Mouse (Mus musculus) lung, embryonic 16.5 days (tissue): ENCODE data around the gene Slc45a3. TPM values are rescaled to one million over a fixed set of nuclear protein-coding genes. Genes with fewer than 3 reads are reported as not detected.

Experiments
- ATAC-seq: fragments of 200-750 bp; cut with Nextera tagmentation; 2 replicates; pipeline ENCODE4 v1.8.0; 2017; ENCODE audit warnings: low read depth, mild to moderate bottlenecking, moderate library complexity
- H3K27ac ChIP-seq: fragments of 300-500 bp; sonication (generic); 2 replicates; pipeline ENCODE4 v1.5.1; 2014; ENCODE audit warnings: mild to moderate bottlenecking, control low read depth, low read length
- H3K27me3 ChIP-seq: fragments of 300-500 bp; sonication (generic); 2 replicates; pipeline ENCODE4 v1.6.1; 2014; ENCODE audit warnings: low read depth, low read length, mixed read lengths; ENCODE audit not compliant: control insufficient read depth, insufficient read depth
- H3K36me3 ChIP-seq: fragments of 300-500 bp; sonication (generic); 2 replicates; pipeline ENCODE4 v1.6.1; 2014; ENCODE audit warnings: low read length; ENCODE audit not compliant: control insufficient read depth, insufficient read depth
- H3K4me1 ChIP-seq: fragments of 300-500 bp; sonication (generic); replicated peaks from 2 replicates; pipeline ENCODE4 v1.6.1; 2014; ENCODE audit warnings: low read length, mixed read lengths; ENCODE audit not compliant: control insufficient read depth, insufficient read depth
- H3K4me2 ChIP-seq: fragments of 300-500 bp; sonication (generic); 2 replicates; pipeline ENCODE4 v1.6.1; 2014; ENCODE audit warnings: low read depth, low read length, control low read depth
- H3K4me3 ChIP-seq: fragments of 300-500 bp; sonication (generic); 2 replicates; pipeline ENCODE4 v1.5.1; 2014; ENCODE audit warnings: mild to moderate bottlenecking, low read length, control low read depth
- H3K9ac ChIP-seq: fragments of 300-500 bp; sonication (generic); 2 replicates; pipeline ENCODE4 v1.6.1; 2014; ENCODE audit warnings: low read length, control low read depth
- H3K9me3 ChIP-seq: fragments of 300-500 bp; sonication (generic); 2 replicates; pipeline ENCODE4 v1.6.1; 2016; ENCODE audit warnings: low read length; ENCODE audit not compliant: control insufficient read depth
- WGBS: fragments of 180-500 bp; shearing (Covaris S2); extraction: QIAGEN DNeasy Blood & Tissue Kit; methylation state at CpG from one replicate; pipeline ENCODE4 v1.1.7; 2014; 5-methylcytosine and 5-hydroxymethylcytosine counted together
- polyA plus RNA-seq: library from polyadenylated mRNA; unstranded; fragments of >200 nt; fragmentation: Nextera tagmentation; extraction: Ambion mirVana; gene quantifications from 2 replicates; pipeline ENCODE4 v1.2.1, GENCODE M21; 2015

The Slc45a3 gene
- polyA plus RNA-seq, 1 experiment from 2014 or later: 4.2 TPM

- Histone ChIP-seq H3K27ac (no peak overlapping the region), H3K9ac (peak overlapping the region; percentile 32; the same call in 1 of the 2 replicates), H3K36me3 (no peaks in the 10 kb centered on the region), H3K4me2 (no peak overlapping the region), H3K4me1 (0 out of 2 replicates have a peak, but pooled peaks cover 8% of the 10 kb centered on the region), H3K4me3 (no peak overlapping the region), H3K27me3 (no peaks in the 10 kb centered on the region), H3K9me3 (no peaks in the 10 kb centered on the region)
- WGBS: 49% methylated on average over 16 of the region's 16 CpGs
- no peak for ATAC-seq
Observed at GRCm38 (mm10) chr1:131942621-131943590, 19.9 kb upstream of the Slc45a3 start.

- no peaks in the 10 kb centered on the region for H3K9me3 ChIP-seq
- H3K4me3 ChIP-seq: no peak overlapping the region
- H3K27me3 ChIP-seq: no peaks in the 10 kb centered on the region
- no peaks in the 10 kb centered on the region for H3K36me3 ChIP-seq
- ATAC-seq: no peak
- no peaks in the 10 kb centered on the region for H3K4me1 ChIP-seq
- H3K9ac ChIP-seq: no peak overlapping the region
- no peak overlapping the region for H3K27ac ChIP-seq
- WGBS: 40% methylated on average over 10 of the region's 10 CpGs
- no peak overlapping the region for H3K4me2 ChIP-seq
Observed at GRCm38 (mm10) chr1:131945674-131946440, 16.9 kb upstream of the Slc45a3 start.

- WGBS: 76% methylated on average over 11 of the region's 11 CpGs
- no peak overlapping the region for H3K27ac ChIP-seq
Observed at GRCm38 (mm10) chr1:131946462-131947215, 16.1 kb upstream of the Slc45a3 start.

GRCm38 (mm10) chr1:131947997-131948525 lies 14.7 kb upstream of the Slc45a3 start:
- Histone ChIP-seq H3K9me3 (no peaks in the 10 kb centered on the region), H3K27me3 (no peaks in the 10 kb centered on the region), H3K36me3 (no peaks in the 10 kb centered on the region), H3K27ac (no peak overlapping the region), H3K4me3 (no peak overlapping the region), H3K4me1 (no peaks in the 10 kb centered on the region), H3K9ac (no peak overlapping the region), H3K4me2 (no peak overlapping the region)
- peak; percentile 36; the same call in 1 of the 2 replicates for ATAC-seq
- WGBS: 19% methylated on average over 1 of the region's 1 CpGs

More at GRCm38 (mm10) chr1:131946462-131947215, 16.1 kb upstream of the Slc45a3 start:
- Histone ChIP-seq H3K4me2 (no peak overlapping the region), H3K4me1 (no peaks in the 10 kb centered on the region), H3K9ac (no peak overlapping the region), H3K36me3 (no peaks in the 10 kb centered on the region), H3K9me3 (no peaks in the 10 kb centered on the region), H3K4me3 (no peak overlapping the region), H3K27me3 (no peaks in the 10 kb centered on the region)
- no peak for ATAC-seq

GRCm38 (mm10) chr1:131954242-131954865 lies 8.4 kb upstream of the Slc45a3 start:
- H3K27ac ChIP-seq: no peak overlapping the region
- WGBS: 71% methylated on average over 12 of the region's 12 CpGs
- H3K27me3 ChIP-seq: no peaks in the 10 kb centered on the region; the same call in 1 of the 2 replicates
- no peaks in the 10 kb centered on the region for H3K9me3 ChIP-seq
- no peak overlapping the region for H3K9ac ChIP-seq
- H3K4me3 ChIP-seq: no peak overlapping the region
- H3K4me1 ChIP-seq: no peaks in the 10 kb centered on the region
- H3K36me3 ChIP-seq: no peaks in the 10 kb centered on the region
- no peak for ATAC-seq
- H3K4me2 ChIP-seq: no peak overlapping the region

GRCm38 (mm10) chr1:131955131-131955757 lies 7.5 kb upstream of the Slc45a3 start:
- H3K27ac ChIP-seq: no peak overlapping the region
- no peaks in the 10 kb centered on the region for H3K36me3 ChIP-seq
- H3K9ac ChIP-seq: no peak overlapping the region
- WGBS: 17% methylated on average over 3 of the region's 3 CpGs
- H3K4me1 ChIP-seq: no peaks in the 10 kb centered on the region
- no peak for ATAC-seq
- H3K4me3 ChIP-seq: no peak overlapping the region
- H3K4me2 ChIP-seq: no peak overlapping the region
- H3K9me3 ChIP-seq: no peaks in the 10 kb centered on the region
- peaks cover 4% of the 10 kb centered on the region; the same call in 1 of the 2 replicates for H3K27me3 ChIP-seq

- 58% methylated on average over 5 of the region's 5 CpGs for WGBS
- Histone ChIP-seq H3K9ac (no peak overlapping the region), H3K4me1 (0 out of 2 replicates have a peak, but pooled peaks cover under 1% of the 10 kb centered on the region), H3K27me3 (peaks cover 8% of the 10 kb centered on the region), H3K4me3 (no peak overlapping the region), H3K27ac (no peak overlapping the region), H3K4me2 (no peak overlapping the region), H3K36me3 (no peaks in the 10 kb centered on the region), H3K9me3 (no peaks in the 10 kb centered on the region)
- no peak for ATAC-seq
Observed at GRCm38 (mm10) chr1:131957416-131957815, 5.4 kb upstream of the Slc45a3 start.

GRCm38 (mm10) chr1:131961004-131961403 lies 1.8 kb upstream of the Slc45a3 start:
- no peak overlapping the region for H3K27ac ChIP-seq
- ATAC-seq: no peak
- WGBS: 53% methylated on average over 2 of the region's 2 CpGs
- H3K4me1 ChIP-seq: peaks cover 9% of the 10 kb centered on the region
- H3K9ac ChIP-seq: no peak overlapping the region
- H3K4me3 ChIP-seq: no peak overlapping the region
- H3K4me2 ChIP-seq: no peak overlapping the region
- no peaks in the 10 kb centered on the region for H3K36me3 ChIP-seq
- peaks cover 28% of the 10 kb centered on the region for H3K27me3 ChIP-seq
- H3K9me3 ChIP-seq: no peaks in the 10 kb centered on the region
